Mouse (Mus musculus) heart, adult 2 months (tissue): ENCODE measurements around the gene Fgfr2.

Experiments used
- CTCF ChIP-seq: fragments of 200-600 bp; IDR thresholded peaks from 2 replicates; pipeline ENCODE4 v1.8.1; 2022; ENCODE audit warnings: antibody characterized with exemption, mild to moderate bottlenecking, moderate library complexity
- EP300 ChIP-seq: fragments of 200-500 bp; IDR thresholded peaks from 2 replicates; pipeline ENCODE4 v1.6.1; 2011; ENCODE audit warnings: low read depth, low read length, control low read depth; ENCODE audit not compliant: insufficient read depth
- POLR2A ChIP-seq: fragments of 200-500 bp; IDR thresholded peaks from 2 replicates; pipeline ENCODE4 v1.6.1; 2011; ENCODE audit warnings: mild to moderate bottlenecking, low read depth, low read length, control low read depth; ENCODE audit not compliant: insufficient read depth

GRCm38 (mm10) chr7:131850579-131850978, 1272.6 kb downstream of the Fgfr2 start:
- TF ChIP-seq CTCF = no peak
- no peak for TF ChIP-seq POLR2A
- no peak for TF ChIP-seq EP300
